Mouse (Mus musculus): ENCODE measurements at regions not wholly inside any gene's neighbourhood (a gene's known extent, or its start where the extent isn't known, plus 50 kb on each side); places are given as distances from the start of the nearest gene placed in this dataset.

DNA sequence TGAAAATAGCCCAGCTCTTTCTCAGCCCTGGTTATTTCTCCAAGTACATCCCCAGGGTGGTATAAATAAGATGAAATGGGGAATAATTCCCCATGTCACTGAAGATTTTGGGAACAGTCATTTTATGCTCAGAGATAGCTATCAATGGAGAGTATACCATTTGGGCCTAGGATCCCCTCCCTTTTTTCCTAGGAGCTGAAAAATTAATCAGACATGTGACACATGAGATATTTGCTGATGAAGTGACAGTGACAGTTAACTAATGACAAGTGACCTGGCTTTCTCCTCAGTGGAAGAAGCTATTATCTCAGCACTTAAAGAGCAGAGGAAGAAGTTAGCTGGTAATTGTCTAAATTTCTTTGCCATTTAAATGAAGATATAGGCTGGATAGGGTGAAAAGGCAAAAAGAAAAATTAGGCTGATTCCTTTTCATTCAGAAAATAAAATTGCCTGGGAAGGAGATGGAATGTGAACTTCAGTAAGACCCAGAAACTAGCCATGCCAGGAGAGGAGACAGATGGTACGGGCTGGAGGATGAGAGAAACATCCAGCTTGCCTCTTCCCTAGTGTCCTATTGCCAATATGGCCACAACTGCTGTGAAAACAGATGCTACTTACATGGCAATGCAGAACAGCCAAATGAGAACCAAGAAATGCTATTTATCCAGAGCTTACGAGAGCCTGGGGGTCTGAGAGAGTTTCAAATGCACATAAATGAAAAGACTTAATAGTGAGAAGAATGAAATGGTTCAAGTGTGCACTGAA lies 376.1 kb upstream of the Gm11114 start:
- Histone ChIP-seq H3K9me3 (no peaks in the 10 kb centered on the region), H3K4me2 (no peak overlapping the region), H3K27me3 (no peaks in the 10 kb centered on the region), H3K4me3 (no peak overlapping the region), H3K36me3 (no peaks in the 10 kb centered on the region), H3K27ac (replicated peaks) (no peak overlapping the region), H3K9ac (no peak overlapping the region), H3K4me1 (replicated peaks) (no peaks in the 10 kb centered on the region)
- ATAC-seq (ENCODE audit: low FRiP score, low read depth): peak; percentile 87
- whole genome bisulfite sequencing: 61% methylated on average over 2 of the region's 2 CpGs

GRCm38 (mm10) chr9:84966558-84967154 lies 345.9 kb upstream of the Gm11114 start:
- no peaks in the 10 kb centered on the region for H3K36me3 ChIP-seq
- WGBS: 92% methylated on average over 11 of the region's 11 CpGs
- H3K27ac ChIP-seq (replicated peaks): no peak overlapping the region
- ATAC-seq (ENCODE audit: low FRiP score, low read depth): no peak
- H3K9ac ChIP-seq: no peak overlapping the region
- H3K27me3 ChIP-seq: no peaks in the 10 kb centered on the region
- no peak overlapping the region for H3K4me3 ChIP-seq
- H3K9me3 ChIP-seq: no peaks in the 10 kb centered on the region
- H3K4me1 ChIP-seq (replicated peaks): no peaks in the 10 kb centered on the region
- H3K4me2 ChIP-seq: no peak overlapping the region

- Histone ChIP-seq H3K4me1 (replicated peaks) (no peaks in the 10 kb centered on the region), H3K4me2 (no peak overlapping the region), H3K36me3 (no peaks in the 10 kb centered on the region), H3K9me3 (no peaks in the 10 kb centered on the region), H3K27me3 (no peaks in the 10 kb centered on the region), H3K9ac (no peak overlapping the region), H3K27ac (replicated peaks) (no peak overlapping the region), H3K4me3 (no peak overlapping the region)
- no peak for ATAC-seq (ENCODE audit: low FRiP score, low read depth)
- WGBS: 86% methylated on average over 3 of the region's 3 CpGs
Observed at GRCm38 (mm10) chr9:84969975-84970608, 342.5 kb upstream of the Gm11114 start.

GRCm38 (mm10) chr9:84977470-84977869 lies 335.1 kb upstream of the Gm11114 start:
- Histone ChIP-seq H3K4me1 (replicated peaks) (no peaks in the 10 kb centered on the region), H3K4me3 (no peak overlapping the region), H3K27ac (replicated peaks) (no peak overlapping the region), H3K4me2 (no peak overlapping the region), H3K36me3 (no peaks in the 10 kb centered on the region), H3K9ac (no peak overlapping the region), H3K9me3 (no peaks in the 10 kb centered on the region), H3K27me3 (no peaks in the 10 kb centered on the region)
- no peak for ATAC-seq (ENCODE audit: low FRiP score, low read depth)
- 91% methylated on average over 5 of the region's 5 CpGs for WGBS

DNA sequence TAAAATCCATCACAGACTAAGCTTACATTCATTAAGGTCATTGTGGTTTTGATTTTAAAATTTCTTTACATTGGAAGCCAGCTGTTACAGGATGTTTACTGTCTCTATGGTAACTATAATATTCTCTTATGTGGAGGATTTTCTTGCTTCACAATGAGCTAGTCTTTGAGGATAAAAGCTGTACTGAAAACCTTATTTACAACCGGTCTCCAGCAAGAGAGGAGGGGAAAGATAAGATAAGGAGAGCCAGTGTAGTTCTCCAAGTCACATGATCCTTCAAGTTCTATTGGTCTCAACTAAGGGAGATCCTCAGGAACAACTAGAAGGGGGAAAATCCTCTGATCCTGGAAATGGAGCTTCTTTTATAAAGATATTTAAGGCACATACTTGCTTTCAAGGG lies 309.2 kb upstream of the Gm11114 start:
- H3K4me3 ChIP-seq: no peak overlapping the region
- H3K4me1 ChIP-seq (replicated peaks): no peaks in the 10 kb centered on the region
- H3K9ac ChIP-seq: no peak overlapping the region
- no peak for ATAC-seq (ENCODE audit: low FRiP score, low read depth)
- no peak overlapping the region for H3K27ac ChIP-seq (replicated peaks)
- H3K9me3 ChIP-seq: no peaks in the 10 kb centered on the region
- 60% methylated on average over 1 of the region's 1 CpGs for WGBS
- H3K27me3 ChIP-seq: no peaks in the 10 kb centered on the region
- no peak overlapping the region for H3K4me2 ChIP-seq
- H3K36me3 ChIP-seq: no peaks in the 10 kb centered on the region

GRCm38 (mm10) chr9:85011361-85011760 lies 301.2 kb upstream of the Gm11114 start:
- H3K27me3 ChIP-seq: no peaks in the 10 kb centered on the region
- no peak overlapping the region for H3K27ac ChIP-seq (replicated peaks)
- H3K4me3 ChIP-seq: no peak overlapping the region
- ATAC-seq (ENCODE audit: low FRiP score, low read depth): no peak
- H3K9me3 ChIP-seq: no peaks in the 10 kb centered on the region
- H3K36me3 ChIP-seq: no peaks in the 10 kb centered on the region
- H3K4me2 ChIP-seq: no peak overlapping the region
- H3K4me1 ChIP-seq (replicated peaks): no peaks in the 10 kb centered on the region
- 62% methylated on average over 1 of the region's 1 CpGs for WGBS
- no peak overlapping the region for H3K9ac ChIP-seq

GRCm38 (mm10) chr9:85048112-85048978 lies 264.2 kb upstream of the Gm11114 start:
- H3K27ac ChIP-seq (replicated peaks): no peak overlapping the region
- 31% methylated on average over 2 of the region's 2 CpGs for WGBS
- H3K4me2 ChIP-seq: no peak overlapping the region
- H3K9me3 ChIP-seq: no peaks in the 10 kb centered on the region
- 0 out of 2 replicates have a peak, but pooled peaks cover 3% of the 10 kb centered on the region for H3K4me1 ChIP-seq (replicated peaks)
- H3K9ac ChIP-seq: no peak overlapping the region
- H3K27me3 ChIP-seq: no peaks in the 10 kb centered on the region
- no peaks in the 10 kb centered on the region for H3K36me3 ChIP-seq
- ATAC-seq (ENCODE audit: low FRiP score, low read depth): peak; percentile 65; the same call in 1 of the 2 replicates
- H3K4me3 ChIP-seq: no peak overlapping the region

DNA sequence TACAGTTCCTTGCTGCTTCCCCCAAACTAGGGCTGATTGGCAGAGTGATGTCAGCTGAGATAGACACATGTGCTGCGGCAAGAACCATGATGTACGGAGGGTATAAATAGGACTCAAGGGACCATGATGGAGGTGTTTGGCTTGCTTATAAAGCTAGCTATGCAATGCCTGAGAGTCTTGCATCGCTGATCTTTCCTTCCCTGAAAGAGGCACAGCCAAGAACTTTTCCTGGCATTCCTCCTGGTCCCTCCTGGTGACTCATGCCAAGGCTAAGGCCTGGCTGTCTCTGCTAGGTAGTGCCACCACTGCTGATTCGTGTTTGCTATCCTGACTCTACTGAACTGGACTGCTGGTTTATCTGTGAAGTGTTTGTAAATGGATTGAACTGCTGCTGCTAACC lies 260.0 kb upstream of the Gm11114 start:
- no peak for ATAC-seq (ENCODE audit: low FRiP score, low read depth)
- no peaks in the 10 kb centered on the region for H3K27me3 ChIP-seq
- H3K27ac ChIP-seq (replicated peaks): no peak overlapping the region
- H3K36me3 ChIP-seq: no peaks in the 10 kb centered on the region
- H3K9ac ChIP-seq: no peak overlapping the region
- 0 out of 2 replicates have a peak, but pooled peaks cover 3% of the 10 kb centered on the region for H3K4me1 ChIP-seq (replicated peaks)
- 81% methylated on average over 4 of the region's 4 CpGs for WGBS
- H3K4me2 ChIP-seq: no peak overlapping the region
- H3K9me3 ChIP-seq: no peaks in the 10 kb centered on the region
- no peak overlapping the region for H3K4me3 ChIP-seq

DNA sequence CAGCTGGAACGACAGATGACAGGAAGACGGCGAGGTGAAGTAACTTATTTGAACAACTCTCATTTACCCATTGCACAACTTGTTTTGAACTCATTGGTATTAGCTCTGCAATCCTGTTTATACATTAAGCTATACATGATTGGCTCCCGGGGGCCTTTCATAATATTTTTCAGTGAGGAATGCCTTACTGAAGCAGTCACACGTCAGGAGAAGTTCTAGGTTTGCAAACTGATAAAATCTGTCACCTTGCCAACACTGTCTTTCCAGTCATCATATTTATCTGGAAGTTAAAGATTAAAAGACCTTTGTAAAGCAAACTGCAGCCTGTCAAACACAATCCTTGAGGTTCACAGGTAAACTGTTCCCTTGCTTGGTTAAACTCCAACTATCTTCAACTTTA lies 232.6 kb upstream of the Gm11114 start:
- Histone ChIP-seq H3K4me2 (no peak overlapping the region), H3K27ac (replicated peaks) (no peak overlapping the region), H3K9me3 (no peaks in the 10 kb centered on the region), H3K4me1 (replicated peaks) (no peaks in the 10 kb centered on the region), H3K9ac (no peak overlapping the region), H3K27me3 (no peaks in the 10 kb centered on the region), H3K36me3 (no peaks in the 10 kb centered on the region), H3K4me3 (no peak overlapping the region)
- 89% methylated on average over 5 of the region's 5 CpGs for WGBS
- no peak for ATAC-seq (ENCODE audit: low FRiP score, low read depth)

GRCm38 (mm10) chr9:85088556-85089338 lies 223.8 kb upstream of the Gm11114 start:
- no peaks in the 10 kb centered on the region for H3K36me3 ChIP-seq
- H3K4me1 ChIP-seq (replicated peaks): no peaks in the 10 kb centered on the region
- no peak for ATAC-seq (ENCODE audit: low FRiP score, low read depth)
- no peak overlapping the region for H3K4me3 ChIP-seq
- no peak overlapping the region for H3K27ac ChIP-seq (replicated peaks)
- H3K9me3 ChIP-seq: no peaks in the 10 kb centered on the region
- H3K4me2 ChIP-seq: no peak overlapping the region
- H3K27me3 ChIP-seq: no peaks in the 10 kb centered on the region
- no peak overlapping the region for H3K9ac ChIP-seq
- WGBS: 91% methylated on average over 6 of the region's 6 CpGs

GRCm38 (mm10) chr9:85090297-85090696 lies 222.3 kb upstream of the Gm11114 start:
- Histone ChIP-seq H3K4me2 (no peak overlapping the region), H3K27ac (replicated peaks) (no peak overlapping the region), H3K27me3 (no peaks in the 10 kb centered on the region), H3K4me1 (replicated peaks) (no peaks in the 10 kb centered on the region), H3K36me3 (no peaks in the 10 kb centered on the region), H3K9ac (no peak overlapping the region), H3K4me3 (no peak overlapping the region), H3K9me3 (no peaks in the 10 kb centered on the region)
- 77% methylated on average over 10 of the region's 10 CpGs for WGBS
- ATAC-seq (ENCODE audit: low FRiP score, low read depth): no peak

All from hindbrain, embryonic 15.5 days (tissue).